Mouse (Mus musculus) adrenal gland, adult 10 weeks (tissue): ENCODE data around the gene Faim. TPM values are rescaled to one million over a fixed set of nuclear protein-coding genes. Genes with fewer than 3 reads are reported as not detected.

Experiments
- polyA plus RNA-seq: library from polyadenylated mRNA; stranded (reverse); fragments of 350-450 nt; fragmentation: Illumina TruSeq; extraction: RNeasy Lipid Tissue Mini Kit (QIAGEN cat#74804); gene quantifications from one replicate; pipeline ENCODE4 v1.2.3, GENCODE M21; 2014; ENCODE audit warnings: low read depth, low replicate concordance

Faim gene
- polyA plus RNA-seq: 24.0 TPM

GRCm38 (mm10) chr9:98985800-98986475, at the start of gene Faim:
TSS of gene Faim (plus strand) at chr9:98986373.

GRCm38 (mm10) chr9:98955103-98955715, 31.0 kb upstream of the Faim start, which contains the start of gene Foxl2:
TSS of gene Foxl2 (plus strand) at chr9:98955288.

DNA sequence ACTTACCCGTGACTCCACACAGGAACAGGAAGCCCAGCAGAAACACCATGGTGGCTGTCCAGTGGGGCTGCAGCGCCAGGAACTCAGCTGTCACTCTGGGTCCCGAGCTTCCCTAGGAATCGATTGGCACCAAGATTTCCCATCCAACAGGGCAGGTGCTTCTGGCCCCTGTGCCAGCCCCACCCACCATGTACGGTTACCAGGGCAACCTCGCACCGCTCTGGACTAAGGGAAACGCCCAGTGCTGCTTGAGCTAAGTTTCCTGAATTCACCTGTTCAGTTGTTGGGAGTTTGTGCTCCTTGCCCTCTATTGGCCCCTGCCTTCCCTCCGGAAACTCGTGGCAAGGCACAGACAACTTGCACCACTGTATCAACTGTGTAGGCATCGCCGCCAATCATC, 49.4 kb downstream of the Faim start, which contains the start of gene Gm1123:
Gene Gm1123, minus strand, starts transcription at position 141 of the 400 bp plus-strand sequence.

Other genes with a start within 250 kb of the Faim start
- not detected for gene Prr23a1, start 143.9 kb upstream of the Faim start, polyA plus RNA-seq
- gene Prr23a2, start 129.9 kb upstream of the Faim start, polyA plus RNA-seq: not detected
- not detected for gene Prr23a3, start 121.6 kb upstream of the Faim start, polyA plus RNA-seq
- not detected for gene 7420426K07Rik, start 83.3 kb upstream of the Faim start, polyA plus RNA-seq
- 0.41 TPM for gene Foxl2, start 31.1 kb upstream of the Faim start, polyA plus RNA-seq
- not detected for gene Gm1123, start 49.3 kb downstream of the Faim start, polyA plus RNA-seq
- 19.4 TPM for gene Pik3cb, start 154.2 kb downstream of the Faim start, polyA plus RNA-seq